ENCODE assay signal across 9 mouse cellular contexts in genomic region chr16:7005478-7005877, GRCm38 (mm10).
DNase-seq lines count a peak whose midpoint lies in the region; ATAC-seq and TF ChIP-seq lines count a peak whose summit lies in the region.
"Had no signal": no experiment of that assay in that cellular context is flagged by ENCODE, and none has a peak within 500 bp of the region (broad histone marks: within the 10 kb centered on the region; RNA-seq: fewer than 3 reads in every experiment).

No protein-coding gene starts in this region.

- peak; percentile 55 for TF ChIP-seq CTCF in hindbrain, postnatal 0 days (IDR thresholded peaks at IDR 0.05; ENCODE audit: low read depth)
- TF ChIP-seq CTCF in E14TG2a.4 (conservative IDR thresholded peaks at IDR 0.05; ENCODE audit: low read length), result peak; percentile 52

- peak; percentile 13 for DNase-seq in hindbrain, postnatal 0 days (ENCODE audit: low spot score)
- no peak for DNase-seq in hindbrain, embryonic 14.5 days (ENCODE audit: low spot score)
- DNase-seq in adrenal gland, postnatal 25 days, result peak; percentile 10
- DNase-seq in embryonic facial prominence, embryonic 10.5 days (ENCODE audit: low spot score), result peak; percentile 56
- peak; percentile 22 to 56 for DNase-seq in layer of hippocampus, adult 8-10 months (ENCODE audit: low spot score in 2 of 2)
- DNase-seq in neural tube, embryonic 11.5 days (ENCODE audit: low spot score), result peak; percentile 60

- H3K27me3 ChIP-seq in hindbrain, postnatal 0 days (ENCODE audit: insufficient read depth, low read length), result no peaks in the 10 kb centered on the region
- H3K27me3 ChIP-seq in hindbrain, embryonic 14.5 days (ENCODE audit: control insufficient read depth, insufficient read depth, low read length), result no peaks in the 10 kb centered on the region
- H3K27me3 ChIP-seq in E14TG2a.4 (ENCODE audit: insufficient read depth, low read length), result no peaks in the 10 kb centered on the region
- no peaks in the 10 kb centered on the region for H3K27me3 ChIP-seq in embryonic facial prominence, embryonic 10.5 days (replicated peaks; ENCODE audit: low read depth, poor library complexity, severe bottlenecking)
- no peaks in the 10 kb centered on the region for H3K27me3 ChIP-seq in neural tube, embryonic 11.5 days (ENCODE audit: control insufficient read depth, insufficient read depth, low read length)
- H3K27me3 ChIP-seq: hindbrain, embryonic 15.5 days had no signal

- no peaks in the 10 kb centered on the region for H3K9me3 ChIP-seq in hindbrain, postnatal 0 days (ENCODE audit: low read length)
- H3K9me3 ChIP-seq in hindbrain, embryonic 14.5 days (ENCODE audit: control insufficient read depth, low read length), result no peaks in the 10 kb centered on the region
- no peaks in the 10 kb centered on the region for H3K9me3 ChIP-seq in E14TG2a.4 (ENCODE audit: low read length)
- H3K9me3 ChIP-seq in embryonic facial prominence, embryonic 10.5 days, result no peaks in the 10 kb centered on the region
- H3K9me3 ChIP-seq in neural tube, embryonic 11.5 days (ENCODE audit: control insufficient read depth, low read length), result no peaks in the 10 kb centered on the region
- H3K9me3 ChIP-seq: hindbrain, embryonic 15.5 days had no signal

- no peak for ATAC-seq in hindbrain, postnatal 0 days
- no peak for ATAC-seq in hindbrain, embryonic 14.5 days (ENCODE audit: low FRiP score)
- no peak for ATAC-seq in neural tube, embryonic 11.5 days (ENCODE audit: insufficient read depth, low FRiP score, low TSS enrichment)
- no peak for ATAC-seq in megakaryocyte, adult 5-6 weeks (ENCODE audit: poor library complexity, severe bottlenecking)

- no peak overlapping the region for H3K27ac ChIP-seq in hindbrain, postnatal 0 days
- no peak overlapping the region for H3K27ac ChIP-seq in hindbrain, embryonic 14.5 days
- H3K27ac ChIP-seq in embryonic facial prominence, embryonic 10.5 days (replicated peaks), result no peak overlapping the region
- H3K27ac ChIP-seq in neural tube, embryonic 11.5 days (ENCODE audit: low read depth, low read length), result no peak overlapping the region
- H3K27ac ChIP-seq: hindbrain, embryonic 15.5 days had no signal

- H3K4me3 ChIP-seq in hindbrain, postnatal 0 days (ENCODE audit: low read length), result no peak overlapping the region
- no peak overlapping the region for H3K4me3 ChIP-seq in hindbrain, embryonic 14.5 days (replicated peaks; ENCODE audit: low read length)
- H3K4me3 ChIP-seq in E14TG2a.4 (replicated peaks; ENCODE audit: low read length), result no peak overlapping the region
- H3K4me3 ChIP-seq in embryonic facial prominence, embryonic 10.5 days, result no peak overlapping the region
- no peak overlapping the region for H3K4me3 ChIP-seq in neural tube, embryonic 11.5 days (ENCODE audit: low read depth, low read length)
- H3K4me3 ChIP-seq: hindbrain, embryonic 15.5 days had no signal

- H3K4me2 ChIP-seq in hindbrain, postnatal 0 days (ENCODE audit: low read depth, low read length), result no peak overlapping the region
- no peak overlapping the region for H3K4me2 ChIP-seq in hindbrain, embryonic 14.5 days (replicated peaks)
- H3K4me2 ChIP-seq in neural tube, embryonic 11.5 days (ENCODE audit: low read depth), result no peak overlapping the region
- H3K4me2 ChIP-seq: hindbrain, embryonic 15.5 days had no signal

- WGBS in hindbrain, postnatal 0 days, result 23% methylated on average over 3 of the region's 3 CpGs
- WGBS in hindbrain, embryonic 14.5 days, result 22% methylated on average over 3 of the region's 3 CpGs
- 13% methylated on average over 3 of the region's 3 CpGs for WGBS in embryonic facial prominence, embryonic 10.5 days
- WGBS in neural tube, embryonic 11.5 days, result 18% methylated on average over 3 of the region's 3 CpGs

- H3K36me3 ChIP-seq in hindbrain, postnatal 0 days (ENCODE audit: insufficient read depth, low read length), result no peaks in the 10 kb centered on the region
- H3K36me3 ChIP-seq in hindbrain, embryonic 14.5 days (replicated peaks; ENCODE audit: control insufficient read depth, insufficient read depth), result no peaks in the 10 kb centered on the region
- no peaks in the 10 kb centered on the region for H3K36me3 ChIP-seq in E14TG2a.4 (ENCODE audit: insufficient read depth, low read length)
- H3K36me3 ChIP-seq in embryonic facial prominence, embryonic 10.5 days (replicated peaks), result no peaks in the 10 kb centered on the region
- H3K36me3 ChIP-seq in neural tube, embryonic 11.5 days (ENCODE audit: control insufficient read depth, insufficient read depth, low read length), result no peaks in the 10 kb centered on the region
- H3K36me3 ChIP-seq: hindbrain, embryonic 15.5 days had no signal

- no peaks in the 10 kb centered on the region for H3K4me1 ChIP-seq in hindbrain, postnatal 0 days (ENCODE audit: insufficient read depth, low read length)
- no peaks in the 10 kb centered on the region for H3K4me1 ChIP-seq in hindbrain, embryonic 14.5 days (replicated peaks; ENCODE audit: control insufficient read depth, insufficient read depth, low read length)
- H3K4me1 ChIP-seq in E14TG2a.4 (replicated peaks; ENCODE audit: low read depth, low read length), result no peaks in the 10 kb centered on the region
- no peaks in the 10 kb centered on the region for H3K4me1 ChIP-seq in embryonic facial prominence, embryonic 10.5 days
- no peaks in the 10 kb centered on the region for H3K4me1 ChIP-seq in neural tube, embryonic 11.5 days (ENCODE audit: control insufficient read depth, insufficient read depth, low read length)
- H3K4me1 ChIP-seq: hindbrain, embryonic 15.5 days had no signal

- no peak overlapping the region for H3K9ac ChIP-seq in hindbrain, postnatal 0 days (replicated peaks; ENCODE audit: low read length)
- no peak overlapping the region for H3K9ac ChIP-seq in hindbrain, embryonic 14.5 days
- H3K9ac ChIP-seq in neural tube, embryonic 11.5 days (ENCODE audit: low read length), result no peak overlapping the region
- H3K9ac ChIP-seq: hindbrain, embryonic 15.5 days had no signal
